Mouse (Mus musculus): ENCODE data around the gene Ace2. TPM values are rescaled to one million over a fixed set of nuclear protein-coding genes. Genes with fewer than 3 reads are reported as not detected.

Ace2 gene
- not detected for polyA plus RNA-seq (2017; shearing (Covaris generic))

GRCm38 (mm10) chrX:164139032-164139431 is at the start of gene Ace2:
Gene Ace2 (plus strand): TSS chrX:164139332.

Other genes with a start within 250 kb of the Ace2 start
- 19.0 TPM for gene Ap1s2, start 230.3 kb upstream of the Ace2 start, polyA plus RNA-seq (2017; shearing (Covaris generic))
- gene Zrsr2, start 180.7 kb upstream of the Ace2 start, polyA plus RNA-seq (2017; shearing (Covaris generic)): 59.4 TPM
- gene Car5b, start 111.3 kb upstream of the Ace2 start, polyA plus RNA-seq (2017; shearing (Covaris generic)): 3.1 TPM
- gene Siah1b, start 62.8 kb upstream of the Ace2 start, polyA plus RNA-seq (2017; shearing (Covaris generic)): 6.4 TPM
- gene Cltrn, start 50.5 kb upstream of the Ace2 start, polyA plus RNA-seq (2017; shearing (Covaris generic)): not detected
- not detected for gene Bmx, start 118.9 kb downstream of the Ace2 start, polyA plus RNA-seq (2017; shearing (Covaris generic))
- gene Pir, start 130.0 kb downstream of the Ace2 start, polyA plus RNA-seq (2017; shearing (Covaris generic)): not detected
- gene Vegfd, start 234.0 kb downstream of the Ace2 start, polyA plus RNA-seq (2017; shearing (Covaris generic)): not detected